Mouse (Mus musculus) B cell, adult 62 days (primary cell): ENCODE data around the gene Gm28919. TPM values are rescaled to one million over a fixed set of nuclear protein-coding genes. Genes with fewer than 3 reads are reported as not detected.

Source experiments
- total RNA-seq: library from RNA; stranded (reverse); gene quantifications from 4 replicates; pipeline ENCODE4 v1.2.4, GENCODE M21; 2023

Gm28919 gene
- total RNA-seq = not detected in 4 replicates

GRCm38 (mm10) chrY:6583246-6583645, at the start of gene Gm28919:
Gene Gm28919, plus strand, starts transcription at chrY:6583546.

Other genes starting within 250 kb of the Gm28919 start
- gene Gm21719, start 99.3 kb downstream of the Gm28919 start, total RNA-seq = not detected in 4 replicates